Mouse (Mus musculus): ENCODE results near the gene Acvr1b. TPM values are rescaled to one million over a fixed set of nuclear protein-coding genes. Genes with fewer than 3 reads are reported as not detected.

The Acvr1b gene
- polyA plus RNA-seq, 1 experiment: 5.3 TPM

DNA sequence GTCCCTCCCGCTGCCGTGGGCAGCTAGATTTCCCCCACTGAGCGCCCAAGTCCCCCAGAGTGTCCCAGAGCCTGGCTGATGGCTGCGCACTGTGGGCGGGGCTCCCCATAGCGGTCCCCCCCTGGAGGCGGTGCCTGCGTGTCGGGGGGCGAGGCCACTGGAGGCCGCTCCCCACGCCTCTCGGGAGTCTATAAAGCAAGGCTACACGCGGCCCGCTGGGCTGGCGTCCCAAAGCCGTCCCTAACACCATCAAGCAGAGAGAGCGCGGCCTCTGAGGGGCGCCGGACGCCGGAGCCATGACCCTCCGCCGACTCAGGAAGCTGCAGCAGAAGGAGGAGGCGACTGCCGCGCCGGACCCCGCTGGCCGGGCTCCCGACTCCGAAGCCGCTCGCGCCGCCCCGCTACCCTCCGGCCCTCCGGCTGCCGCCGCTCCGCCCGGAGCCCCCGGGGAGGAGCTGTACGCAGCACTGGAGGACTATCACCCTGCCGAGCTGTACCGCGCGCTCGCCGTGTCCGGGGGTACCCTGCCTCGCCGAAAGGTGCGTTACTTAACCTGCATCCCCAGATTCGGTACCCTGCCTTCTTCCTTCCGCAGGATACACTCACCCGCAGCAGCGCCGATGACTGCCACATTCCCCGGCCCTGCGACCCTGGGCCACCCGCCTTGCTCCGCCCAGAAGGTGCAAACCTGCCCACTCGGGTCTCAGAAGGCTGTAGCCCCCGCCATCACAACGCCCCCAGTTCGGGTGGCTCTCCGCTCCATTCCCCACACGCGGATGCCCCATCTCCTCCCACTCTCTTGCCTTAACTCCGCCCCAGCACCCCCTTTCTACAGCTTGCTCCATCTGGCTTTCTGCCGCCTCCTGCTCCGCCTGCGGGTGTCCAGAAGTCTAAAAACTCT, 50.4 kb downstream of the Acvr1b start, which contains the start of gene Grasp:
Gene Grasp (plus strand): TSS at position 183 of the 901 bp plus-strand sequence.
- H3K79me2 ChIP-seq (ENCODE audit: control insufficient read depth, insufficient read depth): no peaks in the 10 kb centered on the region
- H3ac ChIP-seq (ENCODE audit: control insufficient read depth, insufficient read length): peak within 1 kb of the TSS; percentile 27
- H3K4me3 ChIP-seq: peak within 1 kb of the TSS; percentile 60
- peak within 1 kb of the TSS; percentile 91 for H3K4me2 ChIP-seq (ENCODE audit: low read depth)
- no peaks in the 10 kb centered on the region for H3K27me3 ChIP-seq (ENCODE audit: control insufficient read depth, insufficient read depth, insufficient read length)
- no peak for TF ChIP-seq CEBPB (IDR thresholded peaks at IDR 0.05; ENCODE audit: insufficient read depth, poor library complexity, severe bottlenecking)
- peak; percentile 97 for TF ChIP-seq POLR2AphosphoS2 (IDR thresholded peaks at IDR 0.05; ENCODE audit: insufficient read length, low read depth)
- TF ChIP-seq E2F4 (IDR thresholded peaks at IDR 0.05; ENCODE audit: insufficient read depth): no peak
- peak; percentile 99 for TF ChIP-seq POLR2A (IDR thresholded peaks at IDR 0.05; ENCODE audit: insufficient read length, low read depth)
- no peaks in the 10 kb centered on the region for H3K36me3 ChIP-seq (ENCODE audit: control insufficient read depth, insufficient read depth)

DNA sequence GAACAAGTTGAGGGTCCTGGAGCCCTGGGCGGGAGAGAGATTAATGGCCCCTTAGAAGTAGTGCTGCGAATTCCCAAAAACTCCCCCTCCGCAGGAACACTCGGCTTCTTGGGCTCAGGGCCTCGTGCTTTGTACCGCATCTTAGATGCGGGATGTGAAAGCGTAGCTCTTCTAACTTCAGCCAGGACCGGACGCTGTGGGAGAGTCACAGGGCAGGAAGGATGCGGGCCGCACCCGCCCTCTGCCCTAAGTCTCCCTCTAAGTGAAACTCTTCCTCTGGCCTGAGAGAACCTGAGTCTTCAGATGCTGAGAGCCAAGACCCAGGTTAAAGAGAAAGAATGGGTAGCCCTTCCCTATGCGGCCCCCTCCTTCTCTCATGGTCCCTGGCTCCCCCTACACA, 51.1 kb downstream of the Acvr1b start:
- Histone ChIP-seq H3K79me2 (ENCODE audit: control insufficient read depth, insufficient read depth) (no peaks in the 10 kb centered on the region), H3K4me2 (ENCODE audit: low read depth) (peak overlapping the region; percentile 91), H3K36me3 (ENCODE audit: control insufficient read depth, insufficient read depth) (no peaks in the 10 kb centered on the region), H3K27me3 (ENCODE audit: control insufficient read depth, insufficient read depth, insufficient read length) (no peaks in the 10 kb centered on the region), H3K4me3 (peak overlapping the region; percentile 60), H3ac (ENCODE audit: control insufficient read depth, insufficient read length) (peak overlapping the region; percentile 27)
- TF ChIP-seq SRF (IDR thresholded peaks at IDR 0.05; ENCODE audit: control insufficient read depth, insufficient read length, low read depth) (no peak), REST (IDR thresholded peaks at IDR 0.05; ENCODE audit: insufficient read depth, insufficient read length) (no peak), TCF3 (IDR thresholded peaks at IDR 0.05; ENCODE audit: insufficient read length, low read depth) (no peak), POLR2A (IDR thresholded peaks at IDR 0.05; ENCODE audit: insufficient read length, low read depth) (no peak), CEBPB (IDR thresholded peaks at IDR 0.05; ENCODE audit: insufficient read depth, poor library complexity, severe bottlenecking) (no peak), MYOD1 (IDR thresholded peaks at IDR 0.05; ENCODE audit: control insufficient read depth in 1 of 3, insufficient read length in 2 of 3, low read depth in 2 of 3) (no peak), MYOG (IDR thresholded peaks at IDR 0.05; ENCODE audit: control insufficient read depth in 1 of 3, insufficient read depth in 1 of 3, insufficient read length in 2 of 3, low read depth in 2 of 3) (no peak), TCF12 (IDR thresholded peaks at IDR 0.05; ENCODE audit: insufficient read depth, poor library complexity, severe bottlenecking) (no peak), MAX (IDR thresholded peaks at IDR 0.05; ENCODE audit: low read depth) (no peak), USF1 (IDR thresholded peaks at IDR 0.05; ENCODE audit: low read depth) (no peak), E2F4 (IDR thresholded peaks at IDR 0.05; ENCODE audit: insufficient read depth) (no peak), POLR2AphosphoS2 (IDR thresholded peaks at IDR 0.05; ENCODE audit: insufficient read length, low read depth) (no peak)

- no peak overlapping the region for H3ac ChIP-seq (ENCODE audit: control insufficient read depth, insufficient read length)
- H3K4me2 ChIP-seq (ENCODE audit: low read depth): no peak overlapping the region
- TF ChIP-seq MYOD1 (IDR thresholded peaks at IDR 0.05; ENCODE audit: control insufficient read depth in 1 of 3, insufficient read length in 2 of 3, low read depth in 2 of 3) (peak in 2 of 3 experiments; percentile 62 to 79), CEBPB (IDR thresholded peaks at IDR 0.05; ENCODE audit: insufficient read depth, poor library complexity, severe bottlenecking) (no peak), MYOG (IDR thresholded peaks at IDR 0.05; ENCODE audit: control insufficient read depth in 1 of 3, insufficient read depth in 1 of 3, insufficient read length in 2 of 3, low read depth in 2 of 3) (peak in 2 of 3 experiments; percentile 52 to 64)
- no peaks in the 10 kb centered on the region for H3K27me3 ChIP-seq (ENCODE audit: control insufficient read depth, insufficient read depth, insufficient read length)
- no peaks in the 10 kb centered on the region for H3K79me2 ChIP-seq (ENCODE audit: control insufficient read depth, insufficient read depth)
- no peak overlapping the region for H3K4me3 ChIP-seq
- peaks cover 7% of the 10 kb centered on the region for H3K36me3 ChIP-seq (ENCODE audit: control insufficient read depth, insufficient read depth)
Observed at GRCm38 (mm10) chr15:101227971-101228370, 54.1 kb downstream of the Acvr1b start.

GRCm38 (mm10) chr15:101228866-101229590, 55.2 kb downstream of the Acvr1b start:
- peaks cover 7% of the 10 kb centered on the region for H3K36me3 ChIP-seq (ENCODE audit: control insufficient read depth, insufficient read depth)
- H3K79me2 ChIP-seq (ENCODE audit: control insufficient read depth, insufficient read depth): no peaks in the 10 kb centered on the region
- TF ChIP-seq MYOD1 (IDR thresholded peaks at IDR 0.05; ENCODE audit: control insufficient read depth in 1 of 3, insufficient read length in 2 of 3, low read depth in 2 of 3) (peak in 1 of 3 experiments; percentile 71), MYOG (IDR thresholded peaks at IDR 0.05; ENCODE audit: control insufficient read depth in 1 of 3, insufficient read depth in 1 of 3, insufficient read length in 2 of 3, low read depth in 2 of 3) (peak in 1 of 3 experiments; percentile 17), USF1 (IDR thresholded peaks at IDR 0.05; ENCODE audit: low read depth) (no peak)
- no peak overlapping the region for H3K4me2 ChIP-seq (ENCODE audit: low read depth)
- no peak overlapping the region for H3ac ChIP-seq (ENCODE audit: control insufficient read depth, insufficient read length)
- H3K27me3 ChIP-seq (ENCODE audit: control insufficient read depth, insufficient read depth, insufficient read length): no peaks in the 10 kb centered on the region
- no peak overlapping the region for H3K4me3 ChIP-seq

DNA sequence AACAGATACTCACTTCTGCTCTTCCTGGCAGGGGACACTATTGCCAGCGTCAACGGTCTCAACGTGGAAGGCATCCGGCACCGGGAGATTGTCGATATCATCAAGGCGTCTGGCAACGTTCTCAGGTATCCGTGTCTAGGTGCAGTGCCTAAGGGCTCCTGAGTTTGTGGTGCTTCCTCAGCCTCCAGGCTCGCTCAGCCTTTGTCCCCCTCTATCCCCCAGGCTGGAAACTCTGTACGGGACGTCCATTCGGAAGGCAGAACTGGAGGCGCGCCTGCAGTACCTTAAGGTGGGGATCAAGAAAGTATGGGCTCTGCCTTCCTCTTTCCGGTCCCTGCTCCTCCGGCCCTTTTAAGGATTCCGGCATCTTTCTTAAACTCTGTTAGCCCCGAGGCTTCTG, 56.6 kb downstream of the Acvr1b start:
- peaks cover 7% of the 10 kb centered on the region for H3K36me3 ChIP-seq (ENCODE audit: control insufficient read depth, insufficient read depth)
- H3K4me2 ChIP-seq (ENCODE audit: low read depth): no peak overlapping the region
- no peak overlapping the region for H3ac ChIP-seq (ENCODE audit: control insufficient read depth, insufficient read length)
- no peak for TF ChIP-seq USF1 (IDR thresholded peaks at IDR 0.05; ENCODE audit: low read depth)
- no peak for TF ChIP-seq POLR2A (IDR thresholded peaks at IDR 0.05; ENCODE audit: insufficient read length, low read depth)
- H3K4me3 ChIP-seq: no peak overlapping the region
- no peaks in the 10 kb centered on the region for H3K79me2 ChIP-seq (ENCODE audit: control insufficient read depth, insufficient read depth)
- no peaks in the 10 kb centered on the region for H3K27me3 ChIP-seq (ENCODE audit: control insufficient read depth, insufficient read depth, insufficient read length)

Measured in myocyte (in vitro differentiated cells).